Mouse (Mus musculus) forebrain, embryonic 14.5 days (tissue): ENCODE data around the gene Olfr1318. TPM values are rescaled to one million over a fixed set of nuclear protein-coding genes. Genes with fewer than 3 reads are reported as not detected.

Experiments
- ATAC-seq: fragments of 200-750 bp; cut with Nextera tagmentation; 2 replicates; pipeline ENCODE4 v1.8.0; 2017; ENCODE audit warnings: mild to moderate bottlenecking, moderate library complexity
- DNase-seq: peaks from one replicate; pipeline ENCODE4 v3.0.0-alpha.2; 2015; ENCODE audit warnings: low spot score
- H3K27ac ChIP-seq: fragments of 300-500 bp; sonication (generic); 2 replicates; pipeline ENCODE4 v1.5.1; 2014; ENCODE audit warnings: low read depth, mild to moderate bottlenecking, control low read depth, low read length, moderate library complexity
- H3K27me3 ChIP-seq: fragments of 300-500 bp; sonication (generic); replicated peaks from 2 replicates; pipeline ENCODE4 v1.6.1; 2014; ENCODE audit warnings: low read length, control low read depth, mixed read lengths; ENCODE audit not compliant: control insufficient read depth, insufficient read depth
- H3K36me3 ChIP-seq: fragments of 300-500 bp; sonication (generic); 2 replicates; pipeline ENCODE4 v1.6.1; 2014; ENCODE audit warnings: low read length, control low read depth; ENCODE audit not compliant: control insufficient read depth, insufficient read depth
- H3K4me1 ChIP-seq: fragments of 300-500 bp; sonication (generic); 2 replicates; pipeline ENCODE4 v1.6.1; 2014; ENCODE audit warnings: antibody characterized with exemption, low read length, control low read depth; ENCODE audit not compliant: control insufficient read depth, insufficient read depth
- H3K4me2 ChIP-seq: fragments of 300-500 bp; sonication (generic); 2 replicates; pipeline ENCODE4 v1.6.1; 2014; ENCODE audit warnings: mild to moderate bottlenecking, control low read depth, low read length
- H3K4me3 ChIP-seq: fragments of 300-500 bp; sonication (generic); 2 replicates; pipeline ENCODE4 v1.5.1; 2014; ENCODE audit warnings: low read depth, low read length, control low read depth
- H3K9ac ChIP-seq: fragments of 300-500 bp; sonication (generic); 2 replicates; pipeline ENCODE4 v1.6.1; 2014; ENCODE audit warnings: mild to moderate bottlenecking, low read length, control low read depth, moderate library complexity
- H3K9me3 ChIP-seq: fragments of 300-500 bp; sonication (generic); replicated peaks from 2 replicates; pipeline ENCODE4 v1.6.1; 2016; ENCODE audit warnings: low read length, control low read depth, mixed read lengths; ENCODE audit not compliant: control insufficient read depth
- WGBS: fragments of 180-500 bp; shearing (Covaris S2); extraction: QIAGEN DNeasy Blood & Tissue Kit; methylation state at CpG from one replicate; pipeline ENCODE4 v1.1.7; 2014; 5-methylcytosine and 5-hydroxymethylcytosine counted together
- polyA plus RNA-seq: library from polyadenylated mRNA; unstranded; fragments of >200 nt; fragmentation: Nextera tagmentation; extraction: Ambion mirVana; gene quantifications from 2 replicates; pipeline ENCODE4 v1.2.1, GENCODE M21; 2014

Gene Olfr1318
- polyA plus RNA-seq = not detected in 2 replicates

DNA sequence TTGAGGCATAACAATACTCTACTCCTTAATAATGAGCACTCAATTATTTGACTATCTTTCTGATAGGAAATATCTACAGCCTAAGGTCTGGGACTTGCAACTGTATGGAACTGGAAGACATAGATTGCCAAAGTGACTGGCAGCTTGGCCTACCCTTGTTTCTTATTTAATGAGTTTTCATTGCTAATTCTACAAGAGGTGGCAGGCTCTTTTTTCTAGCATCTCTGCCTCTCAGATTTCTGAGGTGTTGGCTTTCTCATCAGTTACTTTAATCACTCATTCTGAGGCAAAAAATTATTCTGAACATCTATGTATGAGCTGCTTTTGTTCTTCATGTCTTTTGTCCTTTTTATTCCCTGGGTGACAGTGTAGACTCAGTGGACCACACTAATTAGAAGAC, at the start of gene Olfr1318:
Gene Olfr1318 (plus strand): TSS at position 301 of the 400 bp plus-strand sequence.
- no peak within 1 kb of the TSS for H3K4me3 ChIP-seq
- DNase-seq = no peak
- no peak within 1 kb of the TSS for H3K4me2 ChIP-seq
- H3K4me1 ChIP-seq = no peaks in the 10 kb centered on the region
- H3K27me3 ChIP-seq = no peaks in the 10 kb centered on the region
- H3K9me3 ChIP-seq = no peaks in the 10 kb centered on the region
- no peaks in the 10 kb centered on the region for H3K36me3 ChIP-seq
- no peak for ATAC-seq
- H3K27ac ChIP-seq = no peak within 1 kb of the TSS
- no peak within 1 kb of the TSS for H3K9ac ChIP-seq

DNA sequence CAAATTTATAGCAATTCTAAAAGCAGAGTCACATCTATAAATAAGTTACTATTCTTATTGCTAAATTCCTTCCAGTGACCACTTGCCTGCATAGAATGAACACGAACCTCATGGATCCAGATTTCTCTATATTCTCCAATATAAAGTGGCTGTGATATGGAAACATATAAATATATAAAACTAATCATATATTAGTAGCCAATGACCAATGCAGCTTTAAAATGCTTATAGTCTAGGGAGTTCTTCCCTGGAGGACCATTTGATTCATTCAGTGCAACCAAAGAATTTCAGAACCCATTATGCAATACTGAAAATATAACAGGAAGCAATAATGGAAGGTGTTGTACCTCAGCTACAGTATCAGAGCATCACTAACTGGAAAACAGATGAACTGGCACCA, 38.7 kb upstream of the Olfr1318 start, which contains the start of gene Olfr1315-ps1:
Gene Olfr1315-ps1 (minus strand): TSS at position 101 of the 400 bp plus-strand sequence.
- ATAC-seq = no peak
- 80% methylated on average over 1 of the region's 1 CpGs for WGBS
- no peak for DNase-seq

DNA sequence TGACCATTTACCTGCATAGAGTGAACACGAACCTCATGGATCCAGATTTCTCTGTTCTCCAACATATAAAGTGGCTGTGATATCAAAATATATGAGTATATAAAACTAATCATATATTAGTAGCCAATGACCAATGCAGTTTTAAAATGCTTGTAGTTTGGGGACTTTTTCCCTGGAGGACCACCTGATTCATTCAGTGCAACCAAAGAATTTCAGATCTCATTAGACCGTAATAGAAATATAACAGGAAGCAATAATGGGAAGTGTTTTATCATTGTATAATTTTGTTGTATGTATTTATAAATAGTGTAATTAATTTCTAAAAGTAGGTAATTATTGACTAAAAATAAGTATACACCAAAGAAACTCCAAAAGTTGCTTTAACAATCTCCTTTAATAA, 19.1 kb upstream of the Olfr1318 start, which contains the start of gene Olfr1316:
Gene Olfr1316 (minus strand): TSS at position 101 of the 400 bp plus-strand sequence.
- Histone ChIP-seq H3K36me3 (no peaks in the 10 kb centered on the region), H3K4me2 (no peak within 1 kb of the TSS), H3K9me3 (no peaks in the 10 kb centered on the region), H3K4me1 (no peaks in the 10 kb centered on the region), H3K9ac (no peak within 1 kb of the TSS), H3K27ac (no peak within 1 kb of the TSS), H3K4me3 (no peak within 1 kb of the TSS), H3K27me3 (no peaks in the 10 kb centered on the region)
- DNase-seq = no peak
- ATAC-seq = no peak
- 89% methylated on average over 2 of the region's 2 CpGs for WGBS

More for the DNA sequence above, 38.7 kb upstream of the Olfr1318 start, which contains the start of gene Olfr1315-ps1:
- Histone ChIP-seq H3K9ac (no peak within 1 kb of the TSS), H3K4me1 (no peaks in the 10 kb centered on the region), H3K36me3 (no peaks in the 10 kb centered on the region), H3K27ac (no peak within 1 kb of the TSS), H3K4me2 (no peak within 1 kb of the TSS), H3K9me3 (no peaks in the 10 kb centered on the region), H3K4me3 (no peak within 1 kb of the TSS), H3K27me3 (no peaks in the 10 kb centered on the region)

DNA sequence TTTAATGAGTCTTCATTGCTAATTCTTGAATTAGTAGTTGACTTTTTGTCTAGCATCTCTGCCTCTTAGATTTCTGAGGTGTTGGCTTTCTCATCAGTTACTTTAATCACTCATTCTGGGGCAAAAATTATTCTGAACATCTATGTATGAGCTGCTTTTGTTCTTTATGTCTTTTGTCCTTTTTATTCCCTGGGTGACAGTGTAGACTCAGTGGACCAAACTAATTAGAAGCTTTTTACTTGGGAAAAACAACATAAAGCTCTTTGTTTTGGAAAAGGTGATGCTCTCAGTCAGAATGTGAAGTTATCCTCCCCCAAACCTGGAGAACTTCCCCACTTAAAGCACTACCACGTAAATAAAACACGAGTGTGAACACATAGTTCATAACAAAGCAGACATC, 14.0 kb upstream of the Olfr1318 start, which contains the start of gene Olfr1317:
Gene Olfr1317 (plus strand): TSS at position 301 of the 400 bp plus-strand sequence.
- Histone ChIP-seq H3K36me3 (no peaks in the 10 kb centered on the region), H3K4me1 (no peaks in the 10 kb centered on the region), H3K27me3 (no peaks in the 10 kb centered on the region), H3K4me3 (no peak within 1 kb of the TSS), H3K27ac (no peak within 1 kb of the TSS), H3K4me2 (no peak within 1 kb of the TSS), H3K9me3 (no peaks in the 10 kb centered on the region), H3K9ac (no peak within 1 kb of the TSS)
- DNase-seq (no peak), ATAC-seq (no peak)
- WGBS = 80% methylated on average over 2 of the region's 2 CpGs

DNA sequence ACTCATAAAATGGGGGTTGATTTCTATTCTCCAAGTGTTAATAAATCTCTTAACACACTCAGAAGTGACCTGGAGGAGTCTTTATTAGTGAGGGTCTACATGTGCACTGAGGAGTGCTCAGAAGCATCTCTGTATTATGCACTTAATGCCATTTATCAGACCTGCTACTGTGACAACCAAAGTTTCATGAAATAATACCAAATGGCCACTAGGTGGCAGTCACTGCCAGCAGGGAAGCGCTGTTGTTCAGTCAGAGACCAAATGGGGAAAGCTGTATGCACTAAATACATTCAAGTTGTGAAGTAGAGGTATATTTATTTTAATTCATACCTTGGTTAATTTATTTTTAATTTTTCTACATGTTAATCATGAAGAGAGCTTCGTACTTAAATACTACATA, 42.9 kb downstream of the Olfr1318 start:
- peak; percentile 77; the same call in 1 of the 2 replicates for ATAC-seq
- no peak overlapping the region for H3K4me3 ChIP-seq
- WGBS = 0% methylated on average over 2 of the region's 2 CpGs
- no peaks in the 10 kb centered on the region for H3K36me3 ChIP-seq
- peak; percentile 87 for DNase-seq
- no peaks in the 10 kb centered on the region for H3K27me3 ChIP-seq
- H3K9me3 ChIP-seq = no peaks in the 10 kb centered on the region
- no peak overlapping the region for H3K9ac ChIP-seq
- no peaks in the 10 kb centered on the region for H3K4me1 ChIP-seq
- no peak overlapping the region for H3K27ac ChIP-seq
- H3K4me2 ChIP-seq = no peak overlapping the region

DNA sequence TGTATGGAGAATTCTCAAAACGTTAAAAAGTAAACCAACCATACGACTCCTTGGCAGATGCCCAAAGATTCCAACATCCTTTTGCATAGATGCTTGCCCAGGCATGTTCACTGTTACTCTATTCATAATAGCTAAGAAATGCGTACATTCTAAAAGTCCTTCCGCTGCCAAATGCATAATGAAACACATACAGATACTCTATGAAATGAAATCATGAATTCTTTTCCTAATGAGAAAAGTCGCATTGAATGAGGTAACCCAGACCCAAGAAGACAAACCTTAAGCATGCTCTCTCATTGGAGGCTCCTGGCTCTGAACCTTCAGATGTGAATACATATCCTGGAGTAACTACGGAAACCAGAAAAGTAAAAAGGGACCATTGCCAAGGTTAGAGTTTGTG, 49.1 kb downstream of the Olfr1318 start:
- peak; percentile 73 for ATAC-seq
- Histone ChIP-seq H3K4me2 (no peak overlapping the region), H3K4me3 (no peak overlapping the region), H3K27me3 (no peaks in the 10 kb centered on the region), H3K9me3 (no peaks in the 10 kb centered on the region), H3K4me1 (peaks cover 2% of the 10 kb centered on the region; the same call in 1 of the 2 replicates), H3K27ac (no peak overlapping the region), H3K9ac (no peak overlapping the region), H3K36me3 (no peaks in the 10 kb centered on the region)
- peak; percentile 58 for DNase-seq
- WGBS = 41% methylated on average over 6 of the region's 6 CpGs

Other genes starting within 250 kb of the Olfr1318 start
- not detected in 2 replicates for gene Olfr1306, start 237.9 kb upstream of the Olfr1318 start, polyA plus RNA-seq
- not detected in 2 replicates for gene Olfr1307, start 204.8 kb upstream of the Olfr1318 start, polyA plus RNA-seq
- gene Olfr1308, start 189.3 kb upstream of the Olfr1318 start, polyA plus RNA-seq = not detected in 2 replicates
- gene Olfr1309, start 163.9 kb upstream of the Olfr1318 start, polyA plus RNA-seq = not detected in 2 replicates
- gene Olfr1310, start 141.5 kb upstream of the Olfr1318 start, polyA plus RNA-seq = not detected in 2 replicates
- gene Olfr1311, start 129.8 kb upstream of the Olfr1318 start, polyA plus RNA-seq = not detected in 2 replicates
- gene Olfr1312, start 104.0 kb upstream of the Olfr1318 start, polyA plus RNA-seq = not detected in 2 replicates
- gene Olfr1313, start 76.4 kb upstream of the Olfr1318 start, polyA plus RNA-seq = not detected in 2 replicates
- gene Olfr1314, start 57.4 kb upstream of the Olfr1318 start, polyA plus RNA-seq = not detected in 2 replicates
- gene Olfr1315-ps1, start 38.8 kb upstream of the Olfr1318 start, polyA plus RNA-seq = not detected in 2 replicates
- gene Olfr1316, start 19.2 kb upstream of the Olfr1318 start, polyA plus RNA-seq = not detected in 2 replicates
- not detected in 2 replicates for gene Olfr1317, start 13.9 kb upstream of the Olfr1318 start, polyA plus RNA-seq
- 8.1 and 13.0 TPM in 2 replicates for gene Lpcat4, start 85.3 kb downstream of the Olfr1318 start, polyA plus RNA-seq
- not detected in 2 replicates for gene Nutm1, start 105.1 kb downstream of the Olfr1318 start, polyA plus RNA-seq
- 170 and 190 TPM in 2 replicates for gene Nop10, start 107.7 kb downstream of the Olfr1318 start, polyA plus RNA-seq
- gene Slc12a6, start 111.6 kb downstream of the Olfr1318 start, polyA plus RNA-seq = 15.0 and 16.5 TPM in 2 replicates
- not detected in 2 replicates for gene Gm21985, start 112.1 kb downstream of the Olfr1318 start, polyA plus RNA-seq
- 165 and 170 TPM in 2 replicates for gene Emc4, start 213.8 kb downstream of the Olfr1318 start, polyA plus RNA-seq
- 48.4 and 54.5 TPM in 2 replicates for gene Katnbl1, start 225.0 kb downstream of the Olfr1318 start, polyA plus RNA-seq